Mouse (Mus musculus): ENCODE measurements around the gene Sema4a. TPM values are rescaled to one million over a fixed set of nuclear protein-coding genes. Genes with fewer than 3 reads are reported as not detected.

Sema4a gene
- total and polyA plus RNA-seq, 3 experiments: 33.5 to 45.3 TPM; not detected in 1

DNA sequence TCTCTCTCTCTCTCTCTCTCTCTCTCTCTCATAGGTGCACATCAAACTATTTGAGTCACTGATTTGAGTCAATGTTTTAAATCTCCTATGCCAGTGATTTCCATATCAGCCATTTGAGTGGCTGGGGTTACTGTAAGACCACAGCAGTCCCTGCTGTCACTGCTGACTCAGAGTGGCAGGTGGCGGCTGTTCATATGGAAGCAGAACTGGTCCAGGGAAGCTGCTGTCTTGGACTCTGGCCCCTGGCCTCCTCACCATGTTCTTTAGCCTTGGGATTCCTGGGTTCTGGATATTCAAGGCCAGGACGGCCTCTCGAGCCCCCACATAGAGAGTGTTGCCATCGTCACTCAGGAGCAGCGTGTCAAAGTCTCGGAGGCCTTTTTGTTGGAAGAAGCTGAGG is 8.3 kb downstream of the Sema4a start:
- no peaks in the 10 kb centered on the region for H3K27me3 ChIP-seq (ENCODE audit: control insufficient read depth in 1 of 2, insufficient read depth in 2 of 2, low read length in 2 of 2)
- peaks cover 14 to 47% of the 10 kb centered on the region in 2 experiments; a peak in 3 of 4 replicates for H3K4me1 ChIP-seq (ENCODE audit: control insufficient read depth in 1 of 2, insufficient read depth in 2 of 2, low read length in 2 of 2)

DNA sequence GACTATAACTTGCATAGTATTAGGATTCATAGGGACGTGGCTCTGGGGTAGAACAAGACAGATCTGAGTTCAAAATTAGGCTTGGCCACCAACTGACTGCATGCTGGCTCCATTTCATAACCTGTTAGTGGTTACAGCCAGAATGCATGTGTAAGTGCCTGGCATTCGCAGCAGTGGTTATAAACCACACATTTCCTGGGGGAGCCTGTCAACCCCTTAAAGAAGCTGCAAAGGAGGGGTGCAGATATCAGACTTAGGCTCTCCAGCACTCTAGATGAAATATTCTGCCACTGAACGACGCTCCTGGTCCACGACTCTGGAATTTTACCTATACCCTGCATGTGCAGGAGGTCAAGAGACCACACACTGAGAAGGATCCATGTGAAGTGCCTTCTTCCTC is 8.7 kb downstream of the Sema4a start:
- Histone ChIP-seq H3K36me3 (ENCODE audit: control insufficient read depth in 1 of 2, insufficient read depth in 2 of 2, low read length in 2 of 2) (peaks cover 0 to 34% of the 10 kb centered on the region in 2 experiments; a peak in 2 of 4 replicates), H3K79me2 (ENCODE audit: control insufficient read depth, insufficient read depth, low read length, poor library complexity) (no peaks in the 10 kb centered on the region), H3K9me3 (replicated peaks; ENCODE audit: insufficient read depth, low read length) (no peaks in the 10 kb centered on the region), H3K27ac (ENCODE audit: control insufficient read depth, low read depth, low read length) (no peak overlapping the region), H3K27me3 (ENCODE audit: control insufficient read depth in 1 of 2, insufficient read depth in 2 of 2, low read length in 2 of 2) (no peaks in the 10 kb centered on the region), H3K9ac (ENCODE audit: control insufficient read depth, low read depth, low read length, poor library complexity, severe bottlenecking) (no peak overlapping the region), H3K4me1 (ENCODE audit: control insufficient read depth in 1 of 2, insufficient read depth in 2 of 2, low read length in 2 of 2) (peaks cover 14 to 43% of the 10 kb centered on the region in 2 experiments), H3K4me3 (ENCODE audit: control insufficient read depth in 1 of 2, insufficient read depth in 1 of 2, low read depth in 2 of 2, low read length in 2 of 2) (no peak overlapping the region)
- TF ChIP-seq HCFC1 (IDR thresholded peaks at IDR 0.05; ENCODE audit: low read depth, low read length) (no peak), POLR2A (IDR thresholded peaks at IDR 0.05; ENCODE audit: control insufficient read depth in 1 of 2, insufficient read depth in 1 of 2, low read depth in 1 of 2, low read length in 2 of 2, poor library complexity in 1 of 2) (no peak), GABPA (IDR thresholded peaks at IDR 0.05; ENCODE audit: low read depth, low read length) (no peak), KAT2A (conservative IDR thresholded peaks at IDR 0.05; ENCODE audit: low read depth, low read length) (no peak), ZKSCAN1 (IDR thresholded peaks at IDR 0.05; ENCODE audit: low read depth, low read length) (no peak), CHD1 (IDR thresholded peaks at IDR 0.05; ENCODE audit: low read depth, low read length) (no peak), MEF2A (IDR thresholded peaks at IDR 0.05; ENCODE audit: extremely low read depth, insufficient replicate concordance, low read depth, low read length, poor library complexity, severe bottlenecking) (no peak), MYB (IDR thresholded peaks at IDR 0.05; ENCODE audit: low read depth, low read length) (no peak), EP300 (IDR thresholded peaks at IDR 0.05; ENCODE audit: low read depth in 1 of 2, low read length in 2 of 2) (no peak), MAZ (IDR thresholded peaks at IDR 0.05; ENCODE audit: low read depth, low read length) (no peak), JUND (IDR thresholded peaks at IDR 0.05; ENCODE audit: low read depth, low read length) (no peak), USF2 (IDR thresholded peaks at IDR 0.05; ENCODE audit: borderline replicate concordance in 1 of 2, insufficient read depth in 1 of 2, low read depth in 1 of 2, low read length in 2 of 2) (no peak), SMC3 (IDR thresholded peaks at IDR 0.05; ENCODE audit: low read depth, low read length) (no peak)
- DNase-seq (ENCODE audit: low read depth, low spot score): no peak

More for the DNA sequence above, 8.3 kb downstream of the Sema4a start:
- H3K4me3 ChIP-seq (ENCODE audit: control insufficient read depth in 1 of 2, insufficient read depth in 1 of 2, low read depth in 2 of 2, low read length in 2 of 2): no peak overlapping the region
- peaks cover 0 to 34% of the 10 kb centered on the region in 2 experiments; a peak in 2 of 4 replicates for H3K36me3 ChIP-seq (ENCODE audit: control insufficient read depth in 1 of 2, insufficient read depth in 2 of 2, low read length in 2 of 2)
- no peaks in the 10 kb centered on the region for H3K9me3 ChIP-seq (replicated peaks; ENCODE audit: insufficient read depth, low read length)
- no peak overlapping the region for H3K27ac ChIP-seq (ENCODE audit: control insufficient read depth, low read depth, low read length)
- DNase-seq (ENCODE audit: low read depth, low spot score): no peak
- H3K9ac ChIP-seq (ENCODE audit: control insufficient read depth, low read depth, low read length, poor library complexity, severe bottlenecking): no peak overlapping the region
- no peaks in the 10 kb centered on the region for H3K79me2 ChIP-seq (ENCODE audit: control insufficient read depth, insufficient read depth, low read length, poor library complexity)
- TF ChIP-seq USF2 (IDR thresholded peaks at IDR 0.05; ENCODE audit: borderline replicate concordance in 1 of 2, insufficient read depth in 1 of 2, low read depth in 1 of 2, low read length in 2 of 2) (no peak), RCOR1 (IDR thresholded peaks at IDR 0.05; ENCODE audit: low read depth, low read length) (0 out of 2 replicates have a peak, but pooled peaks have one; percentile 7)

Measured in MEL (cell line).